Mouse (Mus musculus) retina, postnatal 7 days (tissue): ENCODE measurements around the gene Nfasc.

Source experiments
- DNase-seq: peaks from one replicate; pipeline ENCODE4 v3.0.0-alpha.2; 2012; ENCODE audit warnings: low read depth, low spot score

Nfasc gene

GRCm38 (mm10) chr1:132647958-132648357 is 93.6 kb downstream of the Nfasc start:
- no peak for DNase-seq

GRCm38 (mm10) chr1:132641049-132641795 is 100.4 kb downstream of the Nfasc start:
- no peak for DNase-seq

GRCm38 (mm10) chr1:132640256-132640655 is 101.3 kb downstream of the Nfasc start:
- no peak for DNase-seq

- no peak for DNase-seq
These were observed 104.3 kb downstream of the Nfasc start for GRCm38 (mm10) chr1:132637346-132637745.

- no peak for DNase-seq
These were observed 111.8 kb downstream of the Nfasc start for GRCm38 (mm10) chr1:132629611-132630370.

- DNase-seq = no peak
These were observed 113.0 kb downstream of the Nfasc start for GRCm38 (mm10) chr1:132628599-132628998.

GRCm38 (mm10) chr1:132628183-132628582 is 113.4 kb downstream of the Nfasc start:
- no peak for DNase-seq

- DNase-seq = no peak
These were observed 115.4 kb downstream of the Nfasc start for GRCm38 (mm10) chr1:132626125-132626756.

GRCm38 (mm10) chr1:132625034-132625433 is 116.6 kb downstream of the Nfasc start:
- no peak for DNase-seq

- DNase-seq = no peak
These were observed 117.1 kb downstream of the Nfasc start for GRCm38 (mm10) chr1:132624466-132624865.

- no peak for DNase-seq
These were observed 117.8 kb downstream of the Nfasc start for GRCm38 (mm10) chr1:132623641-132624336.

GRCm38 (mm10) chr1:132612066-132612465 is 129.5 kb downstream of the Nfasc start:
- no peak for DNase-seq

GRCm38 (mm10) chr1:132609048-132609634 is 132.5 kb downstream of the Nfasc start:
- peak; percentile 68 for DNase-seq

GRCm38 (mm10) chr1:132602161-132602560 is 139.4 kb downstream of the Nfasc start:
- no peak for DNase-seq

GRCm38 (mm10) chr1:132598024-132598423 is 143.6 kb downstream of the Nfasc start:
- no peak for DNase-seq

- DNase-seq = no peak
These were observed 145.9 kb downstream of the Nfasc start for GRCm38 (mm10) chr1:132595741-132596140.

- peak; percentile 69 for DNase-seq
These were observed 147.0 kb downstream of the Nfasc start for GRCm38 (mm10) chr1:132594587-132594986.

- no peak for DNase-seq
These were observed 149.5 kb downstream of the Nfasc start for GRCm38 (mm10) chr1:132592145-132592544.

GRCm38 (mm10) chr1:132591399-132591930 is 150.1 kb downstream of the Nfasc start:
- DNase-seq = no peak

GRCm38 (mm10) chr1:132586679-132587201 is 154.9 kb downstream of the Nfasc start:
- DNase-seq = no peak

- no peak for DNase-seq
These were observed 156.2 kb downstream of the Nfasc start for GRCm38 (mm10) chr1:132585376-132585775.
